Mouse (Mus musculus): ENCODE data around the gene Atp6v1g2. TPM values are rescaled to one million over a fixed set of nuclear protein-coding genes. Genes with fewer than 3 reads are reported as not detected.
A peak's percentile ranks its signal among the peaks of the same experiment; 100 is the strongest.

The Atp6v1g2 gene
- polyA plus RNA-seq, 1 experiment from 2014 or later: 19.6 TPM

- 2% methylated on average over 70 of the region's 73 CpGs for WGBS
- Histone ChIP-seq H3K27me3 (peaks cover 39% of the 10 kb centered on the region), H3K27ac (replicated peaks) (no peak within 1 kb of the TSS), H3K4me3 (peak within 1 kb of the TSS; percentile 75), H3K36me3 (no peaks in the 10 kb centered on the region), H3K9ac (replicated peaks) (peak within 1 kb of the TSS; percentile 76), H3K9me3 (no peaks in the 10 kb centered on the region), H3K4me2 (replicated peaks) (peak within 1 kb of the TSS; percentile 96), H3K4me1 (peaks cover 5% of the 10 kb centered on the region)
- ATAC-seq (ENCODE audit: low FRiP score, low read depth): peak; percentile 93
Measured at GRCm38 (mm10) chr17:35262664-35263522, 29.4 kb downstream of the Atp6v1g2 start, which contains the start of gene H2-D1. H2-D1 (plus strand) TSS chr17:35262730.

GRCm38 (mm10) chr17:35263523-35263883 lies 30.0 kb downstream of the Atp6v1g2 start:
- peaks cover 39% of the 10 kb centered on the region for H3K27me3 ChIP-seq
- H3K4me2 ChIP-seq (replicated peaks): peak overlapping the region; percentile 96
- H3K9ac ChIP-seq (replicated peaks): peak overlapping the region; percentile 76
- peak overlapping the region; percentile 75 for H3K4me3 ChIP-seq
- no peak overlapping the region for H3K27ac ChIP-seq (replicated peaks)
- H3K4me1 ChIP-seq: 0 out of 2 replicates have a peak, but pooled peaks cover 3% of the 10 kb centered on the region
- 1% methylated on average over 29 of the region's 31 CpGs for WGBS
- no peaks in the 10 kb centered on the region for H3K36me3 ChIP-seq
- peak; percentile 31; the same call in 1 of the 2 replicates for ATAC-seq (ENCODE audit: low FRiP score, low read depth)
- no peaks in the 10 kb centered on the region for H3K9me3 ChIP-seq

GRCm38 (mm10) chr17:35267399-35268086 lies 34.1 kb downstream of the Atp6v1g2 start:
- Histone ChIP-seq H3K9ac (replicated peaks) (no peak overlapping the region), H3K27ac (replicated peaks) (no peak overlapping the region), H3K9me3 (no peaks in the 10 kb centered on the region), H3K4me1 (0 out of 2 replicates have a peak, but pooled peaks cover 3% of the 10 kb centered on the region), H3K36me3 (no peaks in the 10 kb centered on the region), H3K4me3 (no peak overlapping the region), H3K27me3 (peaks cover 20% of the 10 kb centered on the region), H3K4me2 (replicated peaks) (no peak overlapping the region)
- WGBS: 55% methylated on average over 1 of the region's 1 CpGs
- ATAC-seq (ENCODE audit: low FRiP score, low read depth): no peak

- Histone ChIP-seq H3K4me3 (no peak overlapping the region), H3K27ac (replicated peaks) (no peak overlapping the region), H3K4me1 (0 out of 2 replicates have a peak, but pooled peaks cover 2% of the 10 kb centered on the region), H3K36me3 (no peaks in the 10 kb centered on the region), H3K9ac (replicated peaks) (no peak overlapping the region), H3K9me3 (no peaks in the 10 kb centered on the region), H3K4me2 (replicated peaks) (no peak overlapping the region), H3K27me3 (peaks cover 4% of the 10 kb centered on the region)
- 29% methylated on average over 3 of the region's 3 CpGs for whole genome bisulfite sequencing
- no peak for ATAC-seq (ENCODE audit: low FRiP score, low read depth)
Measured at GRCm38 (mm10) chr17:35269653-35270347, 36.3 kb downstream of the Atp6v1g2 start.

- Histone ChIP-seq H3K4me3 (no peak overlapping the region), H3K4me1 (0 out of 2 replicates have a peak, but pooled peaks cover 2% of the 10 kb centered on the region), H3K9me3 (no peaks in the 10 kb centered on the region), H3K27ac (replicated peaks) (no peak overlapping the region), H3K27me3 (peaks cover 20% of the 10 kb centered on the region), H3K36me3 (no peaks in the 10 kb centered on the region), H3K9ac (replicated peaks) (no peak overlapping the region), H3K4me2 (replicated peaks) (no peak overlapping the region)
- no peak for ATAC-seq (ENCODE audit: low FRiP score, low read depth)
- 73% methylated on average over 3 of the region's 3 CpGs for WGBS
Measured at GRCm38 (mm10) chr17:35272249-35272648, 38.8 kb downstream of the Atp6v1g2 start.

GRCm38 (mm10) chr17:35274770-35275169 lies 41.3 kb downstream of the Atp6v1g2 start:
- no peak overlapping the region for H3K4me3 ChIP-seq
- H3K27ac ChIP-seq (replicated peaks): no peak overlapping the region
- no peak overlapping the region for H3K4me2 ChIP-seq (replicated peaks)
- peak; percentile 54; the same call in 1 of the 2 replicates for ATAC-seq (ENCODE audit: low FRiP score, low read depth)
- 0 out of 2 replicates have a peak, but pooled peaks cover 2% of the 10 kb centered on the region for H3K4me1 ChIP-seq
- no peak overlapping the region for H3K9ac ChIP-seq (replicated peaks)
- peaks cover 28% of the 10 kb centered on the region for H3K27me3 ChIP-seq
- no peaks in the 10 kb centered on the region for H3K9me3 ChIP-seq
- 7% methylated on average over 11 of the region's 11 CpGs for WGBS
- H3K36me3 ChIP-seq: no peaks in the 10 kb centered on the region

GRCm38 (mm10) chr17:35276304-35276864 lies 42.9 kb downstream of the Atp6v1g2 start:
- Histone ChIP-seq H3K36me3 (no peaks in the 10 kb centered on the region), H3K27ac (replicated peaks) (no peak overlapping the region), H3K9me3 (no peaks in the 10 kb centered on the region), H3K4me3 (no peak overlapping the region), H3K4me2 (replicated peaks) (no peak overlapping the region), H3K9ac (replicated peaks) (no peak overlapping the region), H3K27me3 (peaks cover 28% of the 10 kb centered on the region), H3K4me1 (0 out of 2 replicates have a peak, but pooled peaks cover 2% of the 10 kb centered on the region)
- 27% methylated on average over 13 of the region's 13 CpGs for whole genome bisulfite sequencing
- no peak for ATAC-seq (ENCODE audit: low FRiP score, low read depth)

GRCm38 (mm10) chr17:35278049-35278448 lies 44.6 kb downstream of the Atp6v1g2 start:
- Histone ChIP-seq H3K9me3 (no peaks in the 10 kb centered on the region), H3K4me3 (no peak overlapping the region), H3K27ac (replicated peaks) (no peak overlapping the region), H3K9ac (replicated peaks) (no peak overlapping the region), H3K27me3 (peaks cover 28% of the 10 kb centered on the region), H3K36me3 (no peaks in the 10 kb centered on the region), H3K4me1 (0 out of 2 replicates have a peak, but pooled peaks cover 2% of the 10 kb centered on the region), H3K4me2 (replicated peaks) (no peak overlapping the region)
- ATAC-seq (ENCODE audit: low FRiP score, low read depth): no peak
- 84% methylated on average over 8 of the region's 8 CpGs for WGBS

- Histone ChIP-seq H3K27ac (replicated peaks) (no peak overlapping the region), H3K4me3 (no peak overlapping the region), H3K9me3 (no peaks in the 10 kb centered on the region), H3K9ac (replicated peaks) (no peak overlapping the region), H3K4me2 (replicated peaks) (no peak overlapping the region), H3K36me3 (no peaks in the 10 kb centered on the region), H3K27me3 (peaks cover 28% of the 10 kb centered on the region), H3K4me1 (0 out of 2 replicates have a peak, but pooled peaks cover 2% of the 10 kb centered on the region)
- no peak for ATAC-seq (ENCODE audit: low FRiP score, low read depth)
- WGBS: 89% methylated on average over 13 of the region's 13 CpGs
Measured at GRCm38 (mm10) chr17:35278957-35279688, 45.7 kb downstream of the Atp6v1g2 start.

GRCm38 (mm10) chr17:35280276-35280675 lies 46.8 kb downstream of the Atp6v1g2 start:
- H3K9ac ChIP-seq (replicated peaks): no peak overlapping the region
- no peak overlapping the region for H3K4me3 ChIP-seq
- H3K36me3 ChIP-seq: no peaks in the 10 kb centered on the region
- H3K4me1 ChIP-seq: no peaks in the 10 kb centered on the region
- no peak overlapping the region for H3K4me2 ChIP-seq (replicated peaks)
- peaks cover 24% of the 10 kb centered on the region for H3K27me3 ChIP-seq
- WGBS: 80% methylated on average over 3 of the region's 3 CpGs
- H3K27ac ChIP-seq (replicated peaks): no peak overlapping the region
- ATAC-seq (ENCODE audit: low FRiP score, low read depth): no peak
- H3K9me3 ChIP-seq: no peaks in the 10 kb centered on the region

GRCm38 (mm10) chr17:35285431-35285830 lies 52.0 kb downstream of the Atp6v1g2 start:
- no peak for ATAC-seq (ENCODE audit: low FRiP score, low read depth)
- Histone ChIP-seq H3K4me2 (replicated peaks) (no peak overlapping the region), H3K9me3 (no peaks in the 10 kb centered on the region), H3K36me3 (no peaks in the 10 kb centered on the region), H3K27ac (replicated peaks) (no peak overlapping the region), H3K9ac (replicated peaks) (no peak overlapping the region), H3K4me3 (no peak overlapping the region), H3K4me1 (no peaks in the 10 kb centered on the region), H3K27me3 (peaks cover 5% of the 10 kb centered on the region; the same call in 1 of the 2 replicates)
